Mouse (Mus musculus) gastrocnemius, postnatal 36 days (tissue): ENCODE results near the gene Wipf3. TPM values are rescaled to one million over a fixed set of nuclear protein-coding genes. Genes with fewer than 3 reads are reported as not detected.

Experiments
- DNase-seq, 2 experiments: peaks; one replicate each; pipeline ENCODE4 v3.0.0; 2022
- intact Hi-C: fragments of 180-260 bp; cut with DNase I; formaldehyde crosslinking; loops from one replicate; pipeline ENCODE4 v1.15.1; 2025
- total RNA-seq, 2 experiments: library from RNA; stranded (reverse); gene quantifications; 2 replicates each; pipeline ENCODE4 v1.2.3; 2021

Wipf3 gene
- total RNA-seq, 2 experiments from 2014 or later, result 15.5 to 16.0 TPM

- intact Hi-C loops, result no loop called here
- no peak for DNase-seq
Observed at GRCm38 (mm10) chr6:54430221-54430620, 818 bp downstream of the Wipf3 start.

GRCm38 (mm10) chr6:54431761-54432160 lies 2.4 kb downstream of the Wipf3 start:
- intact Hi-C loops, result no loop called here
- no peak for DNase-seq

GRCm38 (mm10) chr6:54432191-54432590 lies 2.8 kb downstream of the Wipf3 start:
- intact Hi-C loops, result no loop called here
- no peak for DNase-seq

- DNase-seq, result no peak
- intact Hi-C loops, result no loop called here
Observed at GRCm38 (mm10) chr6:54432806-54433545, 3.6 kb downstream of the Wipf3 start.

GRCm38 (mm10) chr6:54434171-54434570 lies 4.8 kb downstream of the Wipf3 start:
- DNase-seq, result no peak
- intact Hi-C loops, result no loop called here

GRCm38 (mm10) chr6:54435663-54436062 lies 6.3 kb downstream of the Wipf3 start:
- intact Hi-C loops, result no loop called here
- no peak for DNase-seq

- no peak for DNase-seq
- intact Hi-C loops, result no loop called here
Observed at GRCm38 (mm10) chr6:54436286-54436685, 6.9 kb downstream of the Wipf3 start.

GRCm38 (mm10) chr6:54438510-54438909 lies 9.1 kb downstream of the Wipf3 start:
- no peak for DNase-seq
- intact Hi-C loops, result no loop called here

- no peak for DNase-seq
- intact Hi-C loops, result no loop called here
Observed at GRCm38 (mm10) chr6:54440658-54441057, 11.3 kb downstream of the Wipf3 start.

- DNase-seq, result no peak
- intact Hi-C loops, result no loop called here
Observed at GRCm38 (mm10) chr6:54443657-54444056, 14.3 kb downstream of the Wipf3 start.

GRCm38 (mm10) chr6:54444086-54444485 lies 14.7 kb downstream of the Wipf3 start:
- intact Hi-C loops, result no loop called here
- DNase-seq, result no peak

- no peak for DNase-seq
- intact Hi-C loops, result no loop called here
Observed at GRCm38 (mm10) chr6:54445249-54445818, 15.9 kb downstream of the Wipf3 start.

GRCm38 (mm10) chr6:54447353-54447752 lies 17.9 kb downstream of the Wipf3 start:
- DNase-seq, result no peak
- intact Hi-C loops, result no loop called here

- no peak for DNase-seq
Observed at GRCm38 (mm10) chr6:54459661-54460060, 30.3 kb downstream of the Wipf3 start.

GRCm38 (mm10) chr6:54460172-54460914 lies 30.9 kb downstream of the Wipf3 start:
- no peak for DNase-seq
- intact Hi-C loops, result no loop called here

More at GRCm38 (mm10) chr6:54459661-54460060, 30.3 kb downstream of the Wipf3 start:
- intact Hi-C loops, result no loop called here

GRCm38 (mm10) chr6:54460915-54461671 lies 31.7 kb downstream of the Wipf3 start:
- DNase-seq, result no peak

GRCm38 (mm10) chr6:54462766-54463165 lies 33.4 kb downstream of the Wipf3 start:
- intact Hi-C loops, result no loop called here
- no peak for DNase-seq

More at GRCm38 (mm10) chr6:54460915-54461671, 31.7 kb downstream of the Wipf3 start:
- intact Hi-C loops, result no loop called here

GRCm38 (mm10) chr6:54463701-54464458 lies 34.5 kb downstream of the Wipf3 start:
- no peak for DNase-seq
- intact Hi-C loops, result no loop called here

GRCm38 (mm10) chr6:54464926-54465325 lies 35.5 kb downstream of the Wipf3 start:
- intact Hi-C loops, result no loop called here

GRCm38 (mm10) chr6:54467371-54467770 lies 38.0 kb downstream of the Wipf3 start:
- intact Hi-C loops, result no loop called here
- no peak for DNase-seq

More at GRCm38 (mm10) chr6:54464926-54465325, 35.5 kb downstream of the Wipf3 start:
- no peak for DNase-seq
